Mouse (Mus musculus): ENCODE measurements around the gene Crybg3. TPM values are rescaled to one million over a fixed set of nuclear protein-coding genes. Genes with fewer than 3 reads are reported as not detected.
A peak's percentile ranks its signal among the peaks of the same experiment; 100 is the strongest.

The Crybg3 gene
- 11.1 and 15.4 TPM in 2 replicates for total RNA-seq (2017)

DNA sequence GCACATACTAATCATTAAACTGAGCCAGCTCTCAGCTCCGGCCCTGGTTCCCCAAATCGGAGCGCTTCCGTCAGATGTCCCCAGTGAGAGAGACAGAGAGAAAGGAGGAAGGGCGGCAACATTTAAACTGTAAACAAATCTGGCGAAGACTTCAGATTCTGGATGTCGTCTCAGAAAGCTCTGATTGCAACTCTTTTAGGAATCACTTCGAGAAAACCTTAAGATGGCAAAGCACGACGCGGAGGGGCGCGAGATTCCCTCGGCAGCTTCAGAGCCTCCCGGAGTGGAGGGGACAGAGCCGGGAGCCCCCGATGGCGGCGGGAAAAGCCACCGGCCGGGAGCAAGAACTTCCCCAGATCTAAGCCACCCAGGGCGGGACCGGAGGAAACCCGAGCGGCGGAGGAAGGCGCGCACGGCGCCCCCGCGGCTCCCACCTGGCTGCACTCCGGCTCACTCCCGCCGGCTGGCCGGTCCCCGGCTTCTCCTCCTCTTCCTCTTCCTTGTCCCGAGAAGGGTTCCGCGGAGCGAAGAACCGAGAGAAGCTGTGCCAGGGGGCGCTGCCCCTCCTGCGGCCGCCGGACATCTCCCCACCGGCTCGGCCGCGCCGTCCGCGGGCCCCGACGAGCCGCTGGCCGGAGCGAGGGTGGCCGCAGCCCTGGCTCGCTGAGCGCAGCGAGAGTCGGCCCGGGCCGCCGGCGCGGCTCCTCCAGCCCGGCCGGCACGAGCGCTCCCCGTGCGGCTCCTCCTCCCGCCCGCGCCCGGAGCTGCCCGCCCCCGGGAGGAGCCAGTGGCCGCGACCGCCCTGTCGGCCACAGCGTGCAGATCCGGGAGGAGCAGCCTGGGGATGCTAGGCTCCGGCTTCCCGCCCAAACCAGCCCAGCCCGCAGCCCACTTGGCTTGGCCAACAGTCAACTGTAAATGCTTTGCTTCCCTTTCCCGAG lies at the start of gene Crybg3:
Crybg3 (minus strand) TSS at position 669 of the 941 bp plus-strand sequence.
- ATAC-seq (replicated peaks; ENCODE audit: low read depth, poor library complexity, severe bottlenecking): peak; percentile 77

- no peak for ATAC-seq (replicated peaks; ENCODE audit: low read depth, poor library complexity, severe bottlenecking)
Observed at GRCm38 (mm10) chr16:59643766-59644165, 43.0 kb upstream of the Crybg3 start.

GRCm38 (mm10) chr16:59639985-59640384 lies 39.2 kb upstream of the Crybg3 start:
- ATAC-seq (replicated peaks; ENCODE audit: low read depth, poor library complexity, severe bottlenecking): no peak

DNA sequence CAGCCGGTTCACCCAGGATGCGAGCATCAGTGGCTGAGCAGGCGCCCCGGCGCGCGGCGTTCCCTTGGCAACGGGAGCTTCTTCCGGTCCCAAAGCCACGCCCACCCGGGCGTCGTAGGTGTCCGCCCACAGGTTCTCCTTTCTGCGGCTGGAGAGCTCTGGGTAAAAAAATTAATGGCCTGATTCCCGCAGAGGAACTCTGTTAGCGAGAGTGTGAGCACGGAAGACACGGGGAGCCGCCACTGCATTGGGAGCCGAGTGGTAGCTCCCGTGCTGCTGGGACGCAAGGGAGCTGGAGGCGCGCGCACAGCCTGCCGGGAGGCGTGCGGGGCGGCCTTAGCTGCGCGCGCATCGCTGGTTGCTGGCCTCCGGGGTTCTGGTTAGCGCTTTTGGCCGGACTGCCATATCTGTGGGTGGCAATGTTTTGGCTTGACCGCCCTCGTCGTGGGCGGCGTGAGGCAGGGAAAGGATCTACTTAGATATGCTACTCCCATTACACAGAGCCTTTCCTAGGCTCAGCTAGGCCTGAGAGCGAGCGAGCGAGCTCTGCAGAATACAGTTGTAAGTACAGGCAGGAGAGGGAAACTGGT lies 38.4 kb upstream of the Crybg3 start, which contains the start of gene Arl6:
Arl6 (minus strand) TSS at position 290 of the 590 bp plus-strand sequence.
- ATAC-seq (replicated peaks; ENCODE audit: low read depth, poor library complexity, severe bottlenecking): peak; percentile 95

DNA sequence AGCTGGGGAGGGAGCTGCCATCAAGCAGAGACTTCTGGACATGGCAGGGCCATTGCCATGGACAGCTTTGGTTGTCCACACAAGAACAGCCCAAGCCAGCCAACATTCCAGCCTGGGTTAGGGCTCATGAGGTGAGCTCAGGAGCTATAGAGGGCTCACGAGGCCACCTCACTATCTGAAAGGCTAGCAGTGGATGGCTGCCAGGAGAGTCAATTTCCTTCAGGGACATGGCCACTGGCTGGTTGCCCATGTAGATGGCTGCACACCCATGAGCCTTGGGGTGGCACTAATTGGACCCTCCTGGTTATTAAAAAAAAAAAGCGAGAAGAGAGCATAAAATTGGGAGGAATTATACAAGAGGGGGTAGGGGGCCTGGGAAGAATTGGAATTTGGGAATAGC lies 33.8 kb upstream of the Crybg3 start:
- no peak for ATAC-seq (replicated peaks; ENCODE audit: low read depth, poor library complexity, severe bottlenecking)

DNA sequence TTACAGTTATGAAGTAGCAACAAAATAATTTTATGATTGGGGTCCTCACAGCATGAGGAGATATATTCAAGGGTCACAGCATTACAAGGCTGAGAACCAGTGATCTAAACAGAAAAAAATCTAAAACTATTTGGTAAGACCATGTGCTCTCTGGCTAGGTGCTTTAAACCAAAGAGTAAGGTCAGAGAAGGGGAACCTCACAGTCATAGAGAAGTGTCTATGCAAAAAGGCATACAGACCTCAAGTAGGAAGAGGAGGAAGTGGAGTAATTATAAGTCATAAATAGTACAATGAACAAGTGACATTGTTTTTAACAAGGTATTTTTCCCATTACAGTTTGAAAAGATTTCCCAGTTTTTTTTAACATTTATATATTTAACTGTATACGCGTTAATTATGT lies 20.8 kb upstream of the Crybg3 start:
- ATAC-seq (replicated peaks; ENCODE audit: low read depth, poor library complexity, severe bottlenecking): 0 out of 2 replicates have a peak, but pooled peaks have one; percentile 37

- peak; percentile 95 for ATAC-seq (replicated peaks; ENCODE audit: low read depth, poor library complexity, severe bottlenecking)
Observed at GRCm38 (mm10) chr16:59617167-59617566, 16.4 kb upstream of the Crybg3 start.

GRCm38 (mm10) chr16:59615675-59616074 lies 14.9 kb upstream of the Crybg3 start:
- ATAC-seq (replicated peaks; ENCODE audit: low read depth, poor library complexity, severe bottlenecking): no peak

- no peak for ATAC-seq (replicated peaks; ENCODE audit: low read depth, poor library complexity, severe bottlenecking)
Observed at GRCm38 (mm10) chr16:59610750-59611149, 10.0 kb upstream of the Crybg3 start.

DNA sequence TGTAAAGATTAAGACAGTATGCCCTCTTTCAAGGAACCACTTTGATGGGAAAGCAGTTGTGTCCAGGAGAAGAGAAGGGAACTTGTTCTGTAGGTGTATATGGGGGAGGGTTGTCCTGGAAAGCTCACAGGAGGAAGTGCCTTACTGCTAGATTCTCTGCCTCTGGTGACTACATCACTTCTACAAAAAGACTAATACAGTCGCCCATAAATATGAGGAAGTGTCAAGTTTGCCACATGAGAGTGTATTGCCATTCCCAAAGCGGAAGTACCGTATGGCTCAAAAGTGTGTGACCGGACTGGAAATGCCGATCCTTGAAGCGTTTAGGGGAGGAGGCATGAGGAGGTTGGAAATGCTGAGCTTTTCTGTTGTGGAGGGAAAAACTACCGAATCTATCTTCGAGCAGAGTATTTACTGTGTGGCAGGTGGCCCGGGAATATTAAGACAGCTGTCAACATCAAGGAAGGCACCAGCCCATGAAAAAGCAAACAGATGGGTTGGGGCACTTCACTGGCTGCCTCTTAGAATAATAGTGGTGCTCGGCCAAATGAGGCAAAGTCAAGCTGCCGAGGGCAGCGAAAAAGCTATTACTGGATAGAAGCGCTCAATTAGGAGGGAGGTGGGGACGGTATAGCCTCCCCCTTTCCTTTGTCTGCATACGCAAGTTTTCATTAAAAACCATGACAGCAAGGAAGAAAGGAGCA lies 3.5 kb upstream of the Crybg3 start:
- ATAC-seq (replicated peaks; ENCODE audit: low read depth, poor library complexity, severe bottlenecking): peak; percentile 76

GRCm38 (mm10) chr16:59599411-59600265 lies 1.1 kb downstream of the Crybg3 start:
- ATAC-seq (replicated peaks; ENCODE audit: low read depth, poor library complexity, severe bottlenecking): no peak

DNA sequence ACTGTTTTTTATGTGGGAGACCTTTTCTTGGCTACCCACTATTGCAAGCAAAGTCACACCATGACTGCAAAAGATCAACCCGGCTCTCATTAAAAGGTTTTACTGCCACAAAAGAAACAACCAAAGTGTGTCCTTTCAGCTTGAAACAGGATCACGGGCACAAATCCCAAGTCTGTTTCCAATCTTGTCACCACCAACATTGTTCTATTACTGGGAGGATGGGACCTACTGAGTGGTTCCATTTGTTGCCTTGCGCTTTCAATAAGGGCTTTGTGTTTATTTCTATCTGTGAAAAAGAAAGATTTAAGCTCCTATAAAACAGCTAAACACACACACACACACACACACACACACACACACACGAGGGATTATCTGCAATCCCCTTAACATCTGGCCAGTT lies 1.8 kb downstream of the Crybg3 start:
- no peak for ATAC-seq (replicated peaks; ENCODE audit: low read depth, poor library complexity, severe bottlenecking)

GRCm38 (mm10) chr16:59597256-59597655 lies 3.5 kb downstream of the Crybg3 start:
- ATAC-seq (replicated peaks; ENCODE audit: low read depth, poor library complexity, severe bottlenecking): no peak

DNA sequence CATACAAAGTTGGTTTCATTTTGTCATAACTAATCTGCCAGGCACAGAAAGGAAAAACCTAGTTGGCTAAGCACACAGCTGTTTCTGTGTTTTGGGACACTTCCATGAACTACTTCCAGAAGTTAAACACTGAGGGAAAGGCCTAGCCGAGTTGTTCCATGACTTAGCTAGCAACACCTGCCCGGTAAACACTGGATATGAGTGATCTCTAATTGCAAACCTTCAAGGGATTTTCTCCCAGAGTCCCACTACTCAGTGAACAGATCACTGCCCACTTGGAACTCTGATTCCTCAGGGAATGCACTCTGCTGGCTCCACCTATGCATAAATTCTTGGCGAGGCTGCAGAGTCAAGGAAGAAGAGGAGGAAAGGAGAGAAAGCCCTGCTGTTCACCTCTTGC lies 6.1 kb downstream of the Crybg3 start:
- no peak for ATAC-seq (replicated peaks; ENCODE audit: low read depth, poor library complexity, severe bottlenecking)

GRCm38 (mm10) chr16:59590790-59591189 lies 10.0 kb downstream of the Crybg3 start:
- ATAC-seq (replicated peaks; ENCODE audit: low read depth, poor library complexity, severe bottlenecking): no peak

DNA sequence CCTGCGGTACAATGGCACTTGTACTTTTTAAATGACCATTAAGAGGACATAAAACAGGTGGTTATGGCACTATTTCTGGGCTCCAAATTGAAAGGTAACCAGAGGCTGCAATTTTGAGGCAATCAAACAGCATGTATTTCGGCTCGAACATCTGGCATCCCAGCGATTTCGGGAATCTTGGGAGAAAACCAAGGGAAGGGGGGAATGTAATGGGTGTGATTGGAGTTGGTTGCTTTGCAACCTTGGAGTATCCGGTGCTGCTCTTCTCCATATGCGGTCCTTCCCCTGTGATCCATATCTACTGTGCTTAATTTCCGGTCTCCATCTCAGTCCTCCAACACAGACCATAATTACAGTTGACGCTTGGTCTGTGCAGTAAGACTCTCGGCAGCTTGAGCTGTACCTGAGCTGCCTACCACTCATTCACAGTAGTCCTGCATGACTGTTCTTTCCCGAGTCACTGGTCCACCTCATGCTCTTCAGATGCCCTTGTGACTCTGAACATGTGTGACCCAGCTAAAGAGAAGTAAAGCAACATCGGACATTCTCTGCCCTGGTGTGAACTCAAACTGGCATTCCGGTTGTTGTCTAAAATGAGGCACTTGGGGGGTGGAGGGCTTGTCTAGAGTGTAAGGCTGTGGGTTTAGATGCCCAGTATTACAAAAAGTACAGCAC lies 12.3 kb downstream of the Crybg3 start:
- ATAC-seq (replicated peaks; ENCODE audit: low read depth, poor library complexity, severe bottlenecking): no peak

DNA sequence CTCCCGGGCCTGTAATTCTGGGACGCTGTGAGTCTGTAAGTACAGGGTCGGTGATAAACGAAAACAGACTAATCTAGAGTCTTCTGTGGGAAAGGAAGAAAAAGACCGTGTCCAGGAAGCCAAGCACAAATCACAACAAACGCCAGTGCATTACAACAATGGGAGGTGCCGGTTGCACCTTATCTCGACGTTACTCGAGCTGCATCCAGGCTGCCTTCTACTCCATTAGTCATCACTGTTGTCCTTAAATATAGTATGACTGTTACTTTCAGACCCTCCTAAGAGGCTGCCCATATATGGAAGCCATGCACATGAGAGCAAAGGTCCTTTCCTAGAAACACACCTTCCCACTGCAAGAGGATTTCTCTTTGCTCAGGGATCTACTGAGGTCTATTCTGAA lies 13.0 kb downstream of the Crybg3 start:
- no peak for ATAC-seq (replicated peaks; ENCODE audit: low read depth, poor library complexity, severe bottlenecking)

DNA sequence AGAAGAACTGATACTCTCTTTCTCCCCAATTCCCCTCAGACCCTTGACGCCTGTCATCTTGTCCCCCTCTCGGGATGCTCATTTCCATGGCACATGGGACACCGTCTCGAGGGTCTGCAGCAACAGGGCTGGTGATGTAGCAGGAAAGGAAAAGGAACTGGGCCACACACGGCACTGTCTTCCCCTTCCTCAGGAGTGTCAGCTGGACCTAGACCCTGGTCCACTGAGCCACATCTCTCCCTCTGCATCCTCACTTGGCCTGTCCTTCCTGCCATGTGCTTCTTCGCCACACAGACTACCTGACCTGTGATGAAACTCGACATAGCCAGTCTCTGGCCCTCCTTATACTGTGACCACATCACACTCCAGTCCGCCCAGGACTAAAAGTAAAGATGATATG lies 13.9 kb downstream of the Crybg3 start:
- ATAC-seq (replicated peaks; ENCODE audit: low read depth, poor library complexity, severe bottlenecking): no peak

DNA sequence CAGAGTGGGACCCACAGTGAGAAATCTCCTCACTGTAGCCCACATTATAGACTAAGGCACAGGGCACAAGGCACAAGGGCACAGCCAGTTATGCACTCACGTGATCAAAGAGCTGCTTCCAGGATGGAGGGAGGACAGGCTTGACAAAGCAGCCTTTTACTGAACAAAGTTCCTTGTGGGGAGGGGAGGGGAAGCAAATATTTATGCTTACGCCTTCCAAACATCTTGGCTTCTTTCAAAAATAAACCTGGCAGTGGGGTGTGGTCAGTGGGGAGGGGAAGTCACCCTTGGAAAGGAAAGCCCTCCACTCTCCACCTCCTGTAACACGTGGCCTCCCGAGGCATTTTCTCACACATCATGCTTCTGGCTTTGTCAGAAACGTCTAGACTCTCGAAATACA lies 14.5 kb downstream of the Crybg3 start:
- ATAC-seq (replicated peaks; ENCODE audit: low read depth, poor library complexity, severe bottlenecking): no peak
